Mouse (Mus musculus) ovary, postnatal 14 days (tissue): Measurements from ENCODE around the gene Pex14.

Source experiments
- DNase-seq: peaks from one replicate; pipeline ENCODE4 v3.0.0; 2022; ENCODE audit warnings: low spot score

The Pex14 gene

GRCm38 (mm10) chr4:148985541-148986476 lies 113.9 kb downstream of the Pex14 start:
- DNase-seq: no peak

- DNase-seq: no peak
These were observed 114.8 kb downstream of the Pex14 start for GRCm38 (mm10) chr4:148984701-148985540.

- DNase-seq: no peak
These were observed 117.4 kb downstream of the Pex14 start for GRCm38 (mm10) chr4:148982274-148982673.

GRCm38 (mm10) chr4:148979837-148980236 lies 119.8 kb downstream of the Pex14 start:
- DNase-seq: no peak

- DNase-seq: no peak
These were observed 120.8 kb downstream of the Pex14 start for GRCm38 (mm10) chr4:148978926-148979325.

- DNase-seq: no peak
These were observed 121.3 kb downstream of the Pex14 start for GRCm38 (mm10) chr4:148978221-148978855.

GRCm38 (mm10) chr4:148974833-148975232 lies 124.8 kb downstream of the Pex14 start:
- DNase-seq: no peak

GRCm38 (mm10) chr4:148973387-148973786 lies 126.3 kb downstream of the Pex14 start:
- no peak for DNase-seq

GRCm38 (mm10) chr4:148972707-148973106 lies 127.0 kb downstream of the Pex14 start:
- DNase-seq: no peak

GRCm38 (mm10) chr4:148971613-148972242 lies 127.9 kb downstream of the Pex14 start:
- DNase-seq: no peak

GRCm38 (mm10) chr4:148970742-148971141 lies 128.9 kb downstream of the Pex14 start:
- no peak for DNase-seq

- DNase-seq: no peak
These were observed 130.1 kb downstream of the Pex14 start for GRCm38 (mm10) chr4:148969610-148970009.

- no peak for DNase-seq
These were observed 130.8 kb downstream of the Pex14 start for GRCm38 (mm10) chr4:148968859-148969258.

GRCm38 (mm10) chr4:148966132-148966531 lies 133.5 kb downstream of the Pex14 start:
- DNase-seq: no peak

GRCm38 (mm10) chr4:148964541-148965310 lies 134.9 kb downstream of the Pex14 start:
- no peak for DNase-seq

- no peak for DNase-seq
These were observed 137.6 kb downstream of the Pex14 start for GRCm38 (mm10) chr4:148962096-148962495.

- no peak for DNase-seq
These were observed 138.6 kb downstream of the Pex14 start for GRCm38 (mm10) chr4:148961081-148961480.

- DNase-seq: no peak
These were observed 139.7 kb downstream of the Pex14 start for GRCm38 (mm10) chr4:148960011-148960410.

- DNase-seq: peak; percentile 39
These were observed 144.4 kb downstream of the Pex14 start for GRCm38 (mm10) chr4:148955131-148955813.
